11 mouse cellular contexts compared by ENCODE assay signal in the genomic region with DNA sequence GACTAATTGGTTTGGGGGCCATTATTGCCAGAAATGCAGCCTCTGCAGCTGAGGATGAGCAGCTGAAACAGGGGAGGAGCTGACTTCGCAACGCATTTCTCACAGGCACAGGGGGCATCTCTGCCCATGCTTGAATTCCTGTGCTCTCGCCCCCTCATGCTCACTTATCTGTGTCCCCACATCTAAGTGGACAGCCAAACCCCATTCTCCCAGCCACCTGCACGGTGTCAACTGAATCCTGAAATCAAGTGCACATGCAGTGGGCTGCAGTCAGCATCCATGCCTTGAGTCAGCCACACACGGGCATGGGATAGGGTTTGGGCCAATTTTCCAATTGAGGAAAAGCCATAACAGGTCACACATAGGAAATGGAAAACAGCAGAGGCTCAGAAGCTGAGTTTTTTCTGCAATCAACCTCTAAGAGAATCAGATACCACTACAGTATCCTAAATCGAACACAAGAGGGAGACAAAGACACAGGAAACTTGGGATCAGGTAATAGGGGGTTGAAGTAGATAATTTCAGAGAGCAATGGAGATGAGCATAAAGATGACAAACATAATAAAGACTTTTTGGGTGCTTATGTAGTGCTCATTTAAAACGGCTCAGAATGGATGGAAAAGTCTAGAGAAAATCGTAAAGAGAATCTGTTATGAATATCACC. TPM values are rescaled to one million over a fixed set of nuclear protein-coding genes. Genes with fewer than 3 reads are reported as not detected.
A peak's percentile ranks its signal among the peaks of the same experiment; 100 is the strongest.
DNase-seq lines count a peak whose midpoint lies in the region; ATAC-seq and TF ChIP-seq lines count a peak whose summit lies in the region.
"Had no signal": no experiment of that assay in that cellular context is flagged by ENCODE, and none has a peak within 500 bp of the region (broad histone marks: within the 10 kb centered on the region; RNA-seq: fewer than 3 reads in every experiment).

No protein-coding gene starts in this region.

- in situ Hi-C loops in Patski (cut with MboI; ENCODE audit: low pct_unique_long_range_greater_than_20kb) = no loop called here

- no peak for ATAC-seq in Patski
- peak; percentile 83 for ATAC-seq in midbrain, embryonic 15.5 days (replicated peaks)

- H3K36me3 ChIP-seq in midbrain, embryonic 15.5 days (replicated peaks) = no peaks in the 10 kb centered on the region
- H3K36me3 ChIP-seq: heart, embryonic 10.5 days; limb, embryonic 12.5 days had no signal

- no peak overlapping the region for H3K4me2 ChIP-seq in midbrain, embryonic 15.5 days
- H3K4me2 ChIP-seq: limb, embryonic 12.5 days had no signal

- DNase-seq in left cerebral cortex, adult 11 months (ENCODE audit: low spot score) = peak; percentile 6
- no peak for DNase-seq in left cerebral cortex, postnatal 36 days (ENCODE audit: low spot score in 2 of 2)
- DNase-seq in Patski (ENCODE audit: low read depth, low spot score) = no peak
- peak; percentile 31 for DNase-seq in embryo, embryonic 9.5 days (ENCODE audit: extremely low spot score)
- no peak for DNase-seq in right cerebral cortex, postnatal 36 days (ENCODE audit: low spot score in 2 of 2)
- DNase-seq in heart, postnatal 14 days = no peak
- DNase-seq in gastrocnemius, adult 18-20 months (ENCODE audit: low spot score) = no peak

- H3K9me3 ChIP-seq in midbrain, embryonic 15.5 days = no peaks in the 10 kb centered on the region
- H3K9me3 ChIP-seq: heart, embryonic 10.5 days; limb, embryonic 12.5 days had no signal

- intact Hi-C loops in left cerebral cortex, postnatal 36 days (cut with DNase I) = loop anchor here (10.0 kb wide), 2 partner anchors 231 to 349 kb away; no protein-coding TSS in a partner anchor
- intact Hi-C loops in heart, postnatal 14 days (cut with DNase I) = loop anchor here (5.0 kb wide), 1 partner anchor 351 kb away; no protein-coding TSS in a partner anchor

- H3K4me1 ChIP-seq in midbrain, embryonic 15.5 days = no peaks in the 10 kb centered on the region
- H3K4me1 ChIP-seq: heart, embryonic 10.5 days; limb, embryonic 12.5 days had no signal

- H3K9ac ChIP-seq in midbrain, embryonic 15.5 days = no peak overlapping the region
- H3K9ac ChIP-seq: limb, embryonic 12.5 days had no signal

- peak; percentile 49 for TF ChIP-seq CTCF in Patski (IDR thresholded peaks at IDR 0.05)

- peaks cover 7% of the 10 kb centered on the region for H3K27me3 ChIP-seq in Patski
- H3K27me3 ChIP-seq in midbrain, embryonic 15.5 days (replicated peaks) = no peaks in the 10 kb centered on the region
- H3K27me3 ChIP-seq: limb, embryonic 12.5 days had no signal

- CTCF ChIA-PET in Patski (lab: Charles Lee) = interaction anchor here (0.6 to 1.9 kb wide), 5 partner anchors 17 to 352 kb away, joined by 3 to 9 read pairs (median 3); no protein-coding TSS in a partner anchor

- no peak overlapping the region for H3K27ac ChIP-seq in midbrain, embryonic 15.5 days
- H3K27ac ChIP-seq: heart, embryonic 10.5 days; limb, embryonic 12.5 days had no signal

- POLR2A ChIA-PET in Patski (lab: Charles Lee) = interaction anchor here (0.6 kb wide), 1 partner anchor 467 kb away, joined by 3 read pairs; no protein-coding TSS in a partner anchor

- H3K4me3 ChIP-seq in midbrain, embryonic 15.5 days = no peak overlapping the region
- H3K4me3 ChIP-seq: heart, embryonic 10.5 days; limb, embryonic 12.5 days had no signal

- 52% methylated on average over 8 of the region's 8 CpGs for WGBS in midbrain, embryonic 15.5 days

RNA-seq across cellular contexts. Expression of gene Olfr1350, which starts 21.6 kb away (rescaled TPM):
- not detected for total RNA-seq in left cerebral cortex, postnatal 36 days (2021)
- polyA plus RNA-seq in Patski (2021) = not detected
- polyA plus RNA-seq in midbrain, embryonic 15.5 days (2015; fragmentation: Nextera tagmentation; extraction: Ambion mirVana) = not detected in 2 replicates
- not detected for total RNA-seq in heart, postnatal 14 days (2021)
- not detected for total RNA-seq in gastrocnemius, adult 18-20 months (2021)
- polyA plus RNA-seq: heart, embryonic 10.5 days; limb, embryonic 12.5 days; spleen, adult 2 months had no signal

Comparison
In these comparisons a context has a peak if more than half of its experiments do, and no peak if none do; other contexts are left out.
1. DNase-seq: peak in left cerebral cortex, adult 11 months (single experiment) and embryo, embryonic 9.5 days (single experiment); none in left cerebral cortex, postnatal 36 days (0 of 2), Patski (single experiment), right cerebral cortex, postnatal 36 days (0 of 2), heart, postnatal 14 days (0 of 2) and gastrocnemius, adult 18-20 months (single experiment).